Mouse (Mus musculus) bone marrow macrophage, adult 2 months (primary cell): Measurements from ENCODE around the gene Tnrc18.

ENCODE experiments used
- CTCF ChIP-seq: IDR thresholded peaks from 2 replicates; pipeline ENCODE4 v1.5.1; 2012; ENCODE audit warnings: low read depth, mild to moderate bottlenecking, low read length, moderate library complexity
- POLR2A ChIP-seq: IDR thresholded peaks from 2 replicates; pipeline ENCODE4 v1.6.1; 2012; ENCODE audit warnings: mild to moderate bottlenecking, low read depth, low read length, borderline replicate concordance

DNA sequence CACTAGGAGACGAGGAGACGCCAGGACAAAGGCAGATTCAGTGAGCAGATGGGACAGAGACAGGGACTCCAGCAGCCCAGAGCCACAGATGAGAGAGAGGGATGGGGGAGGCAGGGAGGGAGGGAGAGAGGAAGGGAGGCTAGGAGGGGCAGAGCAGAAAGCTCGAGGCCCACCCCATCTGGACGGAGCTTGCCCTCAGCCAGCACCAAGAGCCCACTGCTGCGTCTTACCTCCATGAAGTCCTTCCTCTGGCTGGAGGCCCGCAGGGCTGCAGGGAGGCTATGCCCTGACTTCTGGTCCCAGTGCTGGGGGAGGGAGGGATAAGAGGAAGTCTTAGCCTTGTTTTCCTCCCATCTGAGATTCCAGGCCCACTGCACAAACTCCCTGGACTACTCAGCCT is 90.7 kb downstream of the Tnrc18 start:
- TF ChIP-seq CTCF (no peak), POLR2A (no peak)
